Mouse (Mus musculus) E14TG2a.4 (cell line): Measurements from ENCODE around the gene Celf2.

Experiments used
- CTCF ChIP-seq: conservative IDR thresholded peaks from 2 replicates; pipeline ENCODE4 v1.5.1; 2014; ENCODE audit warnings: low read length
- POU5F1 ChIP-seq: IDR thresholded peaks from 2 replicates; pipeline ENCODE4 v1.6.1; 2014; ENCODE audit warnings: low read length, borderline replicate concordance

DNA sequence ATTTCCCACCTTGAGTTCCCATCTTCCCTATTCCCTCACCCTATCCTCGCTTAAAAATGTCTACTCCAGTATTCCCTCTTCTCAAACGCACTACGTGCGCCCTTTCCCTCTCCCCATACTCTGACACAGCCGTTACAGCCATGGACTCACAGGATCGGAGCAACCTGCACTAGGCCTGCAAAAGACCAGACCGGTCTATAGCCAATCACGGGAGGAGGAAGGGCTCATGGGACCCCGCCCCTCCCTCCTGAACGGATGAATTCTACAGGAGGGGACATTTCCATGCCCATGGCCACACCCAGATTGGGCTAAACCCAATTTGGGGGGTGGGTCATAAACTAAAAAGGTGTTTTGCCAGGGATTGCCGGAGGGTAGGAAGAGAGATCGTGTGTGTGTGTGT, 1003.8 kb downstream of the Celf2 start:
- TF ChIP-seq CTCF (no peak), POU5F1 (no peak)
